Mouse (Mus musculus) CH12F3 (cell line): ENCODE results near the gene Ttc23l.
"Not testable (repeated sequence)": the region's sequence is repeated elsewhere in the genome, so short reads cannot be mapped to it uniquely, and the experiment has no call there.

Experiments
- in situ Hi-C: fragments of 300-500 bp; cut with MboI; formaldehyde crosslinking; loops from 2 replicates; pipeline ENCODE4 v1.14.3; 2020; ENCODE audit warnings: low sequenced_read_pairs

Gene Ttc23l

GRCm38 (mm10) chr15:10558465-10558864 is at the start of gene Ttc23l:
Gene Ttc23l (minus strand): TSS chr15:10558668.
- in situ Hi-C loops, result no loop called here

GRCm38 (mm10) chr15:10599413-10599812 is 40.9 kb upstream of the Ttc23l start:
- in situ Hi-C loops, result no loop called here

GRCm38 (mm10) chr15:10598259-10599225 is 40.1 kb upstream of the Ttc23l start:
- in situ Hi-C loops, result no loop called here

GRCm38 (mm10) chr15:10596871-10597270 is 38.4 kb upstream of the Ttc23l start:
- in situ Hi-C loops, result no loop called here

- in situ Hi-C loops, result no loop called here
Measured at GRCm38 (mm10) chr15:10595408-10595807, 36.9 kb upstream of the Ttc23l start.

- in situ Hi-C loops, result no loop called here
Measured at GRCm38 (mm10) chr15:10594910-10595309, 36.4 kb upstream of the Ttc23l start.

GRCm38 (mm10) chr15:10593094-10593493 is 34.6 kb upstream of the Ttc23l start:
- in situ Hi-C loops, result no loop called here

- in situ Hi-C loops, result no loop called here
Measured at GRCm38 (mm10) chr15:10586565-10586964, 28.1 kb upstream of the Ttc23l start.

GRCm38 (mm10) chr15:10584359-10585187 is 26.1 kb upstream of the Ttc23l start:
- in situ Hi-C loops, result no loop called here

GRCm38 (mm10) chr15:10583408-10583807 is 24.9 kb upstream of the Ttc23l start:
- in situ Hi-C loops, result no loop called here

- in situ Hi-C loops, result no loop called here
Measured at GRCm38 (mm10) chr15:10579159-10579558, 20.7 kb upstream of the Ttc23l start.

GRCm38 (mm10) chr15:10566486-10566885 is 8.0 kb upstream of the Ttc23l start:
- in situ Hi-C loops, result no loop called here

GRCm38 (mm10) chr15:10564201-10564600 is 5.7 kb upstream of the Ttc23l start:
- in situ Hi-C loops, result no loop called here

GRCm38 (mm10) chr15:10562281-10562680 is 3.8 kb upstream of the Ttc23l start:
- in situ Hi-C loops, result no loop called here

GRCm38 (mm10) chr15:10560005-10560404 is 1.5 kb upstream of the Ttc23l start:
- in situ Hi-C loops, result no loop called here

GRCm38 (mm10) chr15:10554336-10554735 is 4.1 kb downstream of the Ttc23l start:
- in situ Hi-C loops, result no loop called here

GRCm38 (mm10) chr15:10540271-10541088 is 18.0 kb downstream of the Ttc23l start:
- in situ Hi-C loops, result no loop called here

GRCm38 (mm10) chr15:10535969-10536368 is 22.5 kb downstream of the Ttc23l start:
- in situ Hi-C loops, result no loop called here

GRCm38 (mm10) chr15:10534591-10534990 is 23.9 kb downstream of the Ttc23l start:
- in situ Hi-C loops, result no loop called here

- in situ Hi-C loops, result not testable (repeated sequence)
Measured at GRCm38 (mm10) chr15:10533361-10533760, 25.1 kb downstream of the Ttc23l start.

- in situ Hi-C loops, result no loop called here
Measured at GRCm38 (mm10) chr15:10531352-10531751, 27.1 kb downstream of the Ttc23l start.
